Mouse (Mus musculus): ENCODE measurements around the gene Hist1h2ae. TPM values are rescaled to one million over a fixed set of nuclear protein-coding genes. Genes with fewer than 3 reads are reported as not detected.
A peak's percentile ranks its signal among the peaks of the same experiment; 100 is the strongest.
"Not testable (repeated sequence)": the region's sequence is repeated elsewhere in the genome, so short reads cannot be mapped to it uniquely, and the experiment has no call there.

The Hist1h2ae gene
- polyA plus RNA-seq, 1 experiment from 2014 or later = 109 TPM

DNA sequence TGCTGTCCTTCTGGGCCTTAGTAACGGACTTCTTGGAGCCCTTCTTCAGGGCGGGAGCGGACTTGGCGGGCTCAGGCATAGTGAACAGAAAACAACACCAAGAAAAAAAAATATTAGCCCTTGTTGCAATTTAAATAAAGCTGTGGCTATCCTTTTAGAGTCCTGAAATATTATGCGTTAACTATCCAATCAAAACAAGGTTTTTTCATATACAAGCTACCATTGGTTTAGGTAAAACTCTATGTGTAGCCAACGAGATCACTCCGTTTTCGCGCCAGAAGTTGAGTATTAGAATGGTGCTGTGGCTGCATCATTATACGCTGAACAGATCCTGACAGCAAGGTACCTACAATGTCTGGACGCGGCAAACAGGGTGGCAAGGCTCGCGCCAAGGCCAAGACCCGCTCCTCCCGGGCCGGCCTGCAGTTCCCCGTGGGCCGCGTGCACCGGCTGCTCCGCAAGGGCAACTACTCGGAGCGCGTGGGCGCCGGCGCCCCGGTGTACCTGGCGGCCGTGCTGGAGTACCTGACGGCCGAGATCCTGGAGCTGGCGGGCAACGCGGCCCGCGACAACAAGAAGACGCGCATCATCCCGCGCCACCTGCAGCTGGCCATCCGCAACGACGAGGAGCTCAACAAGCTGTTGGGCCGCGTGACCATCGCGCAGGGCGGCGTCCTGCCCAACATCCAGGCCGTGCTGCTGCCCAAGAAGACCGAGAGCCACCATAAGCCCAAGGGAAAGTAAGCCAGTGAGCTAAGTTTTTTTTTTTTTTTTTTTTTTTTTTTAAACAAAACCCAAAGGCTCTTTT is 37.3 kb downstream of the Hist1h2ae start, which contains the start of gene Hist1h2af:
Gene Hist1h2af, plus strand, starts transcription at position 347 of the 808 bp plus-strand sequence.
- H3K36me3 ChIP-seq; H3K9me3 ChIP-seq (replicated peaks); H3K27me3 ChIP-seq (replicated peaks): not testable (repeated sequence)
- Histone ChIP-seq H3K4me2 (peak within 1 kb of the TSS; percentile 76), H3K27ac (peak within 1 kb of the TSS; percentile 100), H3K4me1 (peaks cover 50% of the 10 kb centered on the region), H3K9ac (peak within 1 kb of the TSS; percentile 86), H3K4me3 (peak within 1 kb of the TSS; percentile 65)
- peak; percentile 58 for ATAC-seq
- WGBS (ENCODE audit: insufficient replicate concordance) = under 1% methylated on average over 29 of the region's 53 CpGs

DNA sequence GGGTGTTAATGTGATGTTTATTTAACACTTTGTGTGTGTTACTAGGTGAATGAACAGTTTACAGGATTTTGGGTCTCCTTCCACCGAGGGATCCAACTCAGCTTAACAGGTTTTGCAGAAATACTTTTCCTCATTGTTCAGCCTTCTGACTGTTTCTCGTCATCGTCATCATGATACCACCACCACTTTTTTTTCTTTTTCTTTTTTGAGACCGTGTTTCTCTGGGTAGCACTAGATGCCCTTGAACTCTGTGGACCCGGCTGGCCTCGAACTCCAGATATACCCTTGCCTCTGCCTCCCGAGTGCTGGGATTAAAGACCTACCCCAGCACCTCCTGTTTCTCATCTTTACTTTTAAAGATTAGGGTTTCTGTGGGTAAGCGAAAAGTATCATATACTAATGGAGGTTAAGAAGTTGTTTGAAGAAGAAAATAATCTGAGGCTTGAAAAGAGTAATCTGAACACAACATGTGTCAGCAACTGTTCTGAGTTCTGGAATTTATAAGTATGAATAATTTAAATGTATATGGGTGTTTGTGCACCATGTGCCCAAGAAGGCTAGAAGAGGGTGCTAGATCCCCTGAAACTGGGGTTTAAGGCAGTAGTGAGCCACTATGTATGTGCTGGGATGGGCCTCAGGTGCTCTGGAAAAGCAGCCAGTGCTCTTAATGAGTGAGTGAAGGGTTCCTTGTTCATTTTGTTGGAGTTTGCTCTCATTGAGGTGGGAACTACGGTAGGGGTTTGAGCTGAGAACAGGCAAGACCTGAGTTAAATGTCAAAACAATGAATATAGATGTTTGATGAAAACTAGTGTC is 38.6 kb downstream of the Hist1h2ae start:
- Histone ChIP-seq H3K4me1 (peaks cover 39% of the 10 kb centered on the region), H3K36me3 (no peaks in the 10 kb centered on the region), H3K9ac (peak overlapping the region; percentile 86), H3K4me3 (peak overlapping the region; percentile 65), H3K9me3 (replicated peaks) (no peaks in the 10 kb centered on the region), H3K27me3 (replicated peaks) (no peaks in the 10 kb centered on the region), H3K4me2 (peak overlapping the region; percentile 76), H3K27ac (peak overlapping the region; percentile 100)
- WGBS (ENCODE audit: insufficient replicate concordance) = 14% methylated on average over 9 of the region's 9 CpGs
- ATAC-seq = no peak

GRCm38 (mm10) chr13:23530901-23531875 is 39.8 kb downstream of the Hist1h2ae start, which contains the start of gene Hist1h4h:
Hist1h4h (plus strand) TSS chr13:23531050.
- WGBS (ENCODE audit: insufficient replicate concordance) = under 1% methylated on average over 63 of the region's 70 CpGs

DNA sequence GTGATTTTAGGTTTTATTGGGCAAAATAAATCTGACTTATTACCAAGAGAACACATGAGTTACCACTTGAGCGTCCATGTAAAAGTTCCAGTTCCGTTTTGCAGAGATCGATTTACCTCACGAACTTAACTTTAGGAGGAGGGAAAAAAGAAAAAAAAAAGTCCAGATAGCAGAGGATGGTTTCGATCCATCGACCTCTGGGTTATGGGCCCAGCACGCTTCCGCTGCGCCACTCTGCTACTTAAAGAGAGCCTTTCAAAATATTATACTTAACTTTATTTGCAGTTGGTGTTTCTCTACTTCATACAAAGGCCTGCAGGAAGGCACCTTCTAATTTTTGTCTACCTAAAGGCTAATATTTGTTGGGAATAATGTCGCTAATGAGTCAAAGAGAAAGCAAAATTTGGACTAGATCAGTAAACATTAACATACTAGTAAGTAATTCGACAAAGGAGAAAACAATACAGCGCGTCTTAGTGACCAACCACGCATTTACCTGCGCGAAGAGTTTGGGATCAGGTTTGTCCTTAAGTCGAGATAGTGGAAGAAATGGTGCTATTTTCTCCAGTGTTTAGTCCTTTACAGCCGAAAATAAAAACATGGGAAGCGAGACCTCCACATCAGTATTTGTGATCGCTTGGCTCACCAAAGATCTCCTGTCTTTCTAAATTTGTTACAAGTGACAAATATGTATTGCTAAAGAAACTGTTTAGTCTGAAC is 40.7 kb downstream of the Hist1h2ae start:
- ATAC-seq = no peak
- under 1% methylated on average over 20 of the region's 20 CpGs for WGBS (ENCODE audit: insufficient replicate concordance)
- Histone ChIP-seq H3K27me3 (replicated peaks) (no peaks in the 10 kb centered on the region), H3K27ac (peak overlapping the region; percentile 100), H3K4me1 (peaks cover 43% of the 10 kb centered on the region), H3K4me2 (peak overlapping the region; percentile 76), H3K9ac (peak overlapping the region; percentile 86), H3K9me3 (replicated peaks) (no peaks in the 10 kb centered on the region), H3K36me3 (no peaks in the 10 kb centered on the region), H3K4me3 (peak overlapping the region; percentile 65)

More at GRCm38 (mm10) chr13:23530901-23531875, 39.8 kb downstream of the Hist1h2ae start, which contains the start of gene Hist1h4h:
- Histone ChIP-seq H3K27me3 (replicated peaks) (no peaks in the 10 kb centered on the region), H3K9me3 (replicated peaks) (no peaks in the 10 kb centered on the region), H3K27ac (peak within 1 kb of the TSS; percentile 100), H3K4me1 (peaks cover 36% of the 10 kb centered on the region), H3K9ac (peak within 1 kb of the TSS; percentile 86), H3K36me3 (no peaks in the 10 kb centered on the region), H3K4me2 (peak within 1 kb of the TSS; percentile 76), H3K4me3 (peak within 1 kb of the TSS; percentile 65)
- ATAC-seq = peak; percentile 69

GRCm38 (mm10) chr13:23529480-23530165 is 41.4 kb downstream of the Hist1h2ae start:
- H3K4me1 ChIP-seq = peaks cover 50% of the 10 kb centered on the region
- H3K27ac ChIP-seq = peak overlapping the region; percentile 100
- H3K9ac ChIP-seq = peak overlapping the region; percentile 86

DNA sequence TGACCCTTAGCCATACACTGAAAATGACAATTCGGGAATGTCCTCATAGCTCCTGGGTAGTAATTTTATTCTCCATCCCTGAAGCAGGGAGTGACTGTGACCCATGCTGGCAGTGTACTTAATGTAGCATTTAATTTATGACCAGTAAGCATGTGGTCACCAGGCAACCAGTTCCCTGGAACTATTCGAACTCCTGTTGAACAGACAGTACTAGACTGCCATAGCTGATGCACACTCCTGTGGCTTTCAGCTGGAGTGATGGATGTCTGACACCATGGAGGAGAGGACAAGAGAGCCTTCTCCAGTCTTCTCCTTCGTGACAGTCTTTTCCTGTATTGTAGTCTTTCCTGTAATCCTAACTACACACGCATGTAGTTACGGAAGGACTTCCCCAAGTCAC is 42.0 kb downstream of the Hist1h2ae start:
- H3K27ac ChIP-seq = no peak overlapping the region
- no peaks in the 10 kb centered on the region for H3K9me3 ChIP-seq (replicated peaks)
- WGBS (ENCODE audit: insufficient replicate concordance) = 79% methylated on average over 5 of the region's 5 CpGs
- peaks cover 54% of the 10 kb centered on the region for H3K4me1 ChIP-seq
- no peak overlapping the region for H3K4me3 ChIP-seq
- ATAC-seq = no peak
- no peaks in the 10 kb centered on the region for H3K36me3 ChIP-seq
- H3K9ac ChIP-seq = no peak overlapping the region; the same call in 1 of the 2 replicates
- H3K27me3 ChIP-seq (replicated peaks) = no peaks in the 10 kb centered on the region
- 0 out of 2 replicates have a peak overlapping the region, but pooled peaks have one; percentile 26 for H3K4me2 ChIP-seq

More at GRCm38 (mm10) chr13:23529480-23530165, 41.4 kb downstream of the Hist1h2ae start:
- no peaks in the 10 kb centered on the region for H3K9me3 ChIP-seq (replicated peaks)
- no peak for ATAC-seq
- peak overlapping the region; percentile 76 for H3K4me2 ChIP-seq
- no peaks in the 10 kb centered on the region for H3K27me3 ChIP-seq (replicated peaks)
- 22% methylated on average over 2 of the region's 2 CpGs for WGBS (ENCODE audit: insufficient replicate concordance)
- peak overlapping the region; percentile 65 for H3K4me3 ChIP-seq
- no peaks in the 10 kb centered on the region for H3K36me3 ChIP-seq

DNA sequence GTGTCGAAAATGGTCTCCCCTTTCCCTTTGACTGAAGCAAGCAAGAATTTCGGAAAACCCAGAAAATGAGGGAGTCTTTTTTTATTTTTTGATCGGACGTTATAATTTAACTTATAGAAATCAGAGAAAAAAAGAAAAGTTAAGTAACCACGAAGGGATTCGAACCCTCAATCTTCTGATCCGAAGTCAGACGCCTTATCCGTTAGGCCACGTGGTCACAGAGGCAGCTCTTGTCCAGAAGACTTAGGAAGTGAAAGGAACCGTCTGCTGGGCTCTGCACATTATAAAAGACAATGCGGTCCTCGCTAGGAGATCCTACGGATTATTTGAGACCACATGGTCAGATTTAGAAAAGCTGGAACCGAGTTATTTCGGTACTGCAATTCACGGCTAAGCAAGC is 44.7 kb downstream of the Hist1h2ae start:
- H3K9me3 ChIP-seq (replicated peaks) = no peaks in the 10 kb centered on the region
- 0% methylated on average over 17 of the region's 17 CpGs for WGBS (ENCODE audit: insufficient replicate concordance)
- peaks cover 50% of the 10 kb centered on the region for H3K4me1 ChIP-seq
- H3K27me3 ChIP-seq (replicated peaks) = no peaks in the 10 kb centered on the region
- H3K9ac ChIP-seq = peak overlapping the region; percentile 67
- peak overlapping the region; percentile 73 for H3K4me2 ChIP-seq
- no peak for ATAC-seq
- peak overlapping the region; percentile 64; the same call in 1 of the 2 replicates for H3K27ac ChIP-seq
- H3K4me3 ChIP-seq = peak overlapping the region; percentile 57
- H3K36me3 ChIP-seq = no peaks in the 10 kb centered on the region

GRCm38 (mm10) chr13:23525901-23526300 is 45.1 kb downstream of the Hist1h2ae start:
- peak overlapping the region; percentile 57 for H3K4me3 ChIP-seq
- no peak for ATAC-seq
- peak overlapping the region; percentile 23; the same call in 1 of the 2 replicates for H3K27ac ChIP-seq
- H3K4me1 ChIP-seq = peaks cover 54% of the 10 kb centered on the region
- no peaks in the 10 kb centered on the region for H3K9me3 ChIP-seq (replicated peaks)
- H3K9ac ChIP-seq = peak overlapping the region; percentile 67
- WGBS (ENCODE audit: insufficient replicate concordance) = 1% methylated on average over 10 of the region's 10 CpGs
- no peaks in the 10 kb centered on the region for H3K36me3 ChIP-seq
- H3K4me2 ChIP-seq = peak overlapping the region; percentile 73
- H3K27me3 ChIP-seq (replicated peaks) = no peaks in the 10 kb centered on the region

DNA sequence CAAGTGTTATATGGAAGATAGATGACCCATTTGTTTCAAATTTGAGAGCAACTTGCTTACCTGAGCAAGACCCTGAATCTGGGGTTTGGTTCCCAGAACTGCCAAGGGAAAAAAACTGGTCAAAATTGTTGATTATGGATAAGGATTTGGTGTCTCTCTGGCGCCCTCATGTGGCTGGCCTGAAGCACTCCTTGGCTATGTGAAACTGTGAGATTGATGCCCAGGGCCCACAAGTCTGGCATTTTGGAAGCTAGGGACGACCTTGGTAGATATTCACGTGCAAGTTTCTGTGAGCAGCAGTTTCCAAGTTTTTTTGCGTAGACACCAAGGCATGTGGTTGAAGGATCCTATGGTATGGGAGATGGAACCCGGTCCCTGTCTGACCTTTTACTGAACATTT is 46.4 kb downstream of the Hist1h2ae start:
- Histone ChIP-seq H3K9ac (no peak overlapping the region), H3K4me1 (peaks cover 63% of the 10 kb centered on the region), H3K27ac (0 out of 2 replicates have a peak overlapping the region, but pooled peaks have one; percentile 6), H3K4me3 (no peak overlapping the region), H3K4me2 (peak overlapping the region; percentile 73), H3K9me3 (replicated peaks) (no peaks in the 10 kb centered on the region), H3K36me3 (no peaks in the 10 kb centered on the region), H3K27me3 (replicated peaks) (no peaks in the 10 kb centered on the region)
- WGBS (ENCODE audit: insufficient replicate concordance) = 7% methylated on average over 5 of the region's 5 CpGs
- ATAC-seq = peak; percentile 30; the same call in 1 of the 2 replicates

DNA sequence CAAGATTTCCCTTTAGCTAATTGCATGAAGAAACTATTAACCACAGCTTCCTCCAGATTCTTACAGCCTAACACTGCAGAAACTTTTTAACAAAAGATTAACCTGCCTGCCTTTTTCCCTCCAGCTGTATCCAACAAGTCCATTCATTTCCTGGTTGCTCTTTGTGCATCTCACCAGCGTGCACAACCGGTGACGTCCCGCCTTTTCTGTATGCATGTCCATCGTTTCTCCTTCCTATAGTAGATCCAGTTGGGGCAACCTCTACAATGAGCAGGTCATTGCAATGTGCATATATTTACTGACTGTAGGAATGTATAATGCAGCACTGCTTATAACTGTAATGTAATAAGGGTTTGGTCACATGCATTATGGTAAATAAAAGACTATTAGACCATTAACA is 47.0 kb downstream of the Hist1h2ae start:
- no peak overlapping the region for H3K9ac ChIP-seq
- no peak overlapping the region for H3K4me3 ChIP-seq
- 29% methylated on average over 5 of the region's 5 CpGs for WGBS (ENCODE audit: insufficient replicate concordance)
- no peaks in the 10 kb centered on the region for H3K36me3 ChIP-seq
- H3K27me3 ChIP-seq (replicated peaks) = no peaks in the 10 kb centered on the region
- no peaks in the 10 kb centered on the region for H3K9me3 ChIP-seq (replicated peaks)
- no peak overlapping the region for H3K27ac ChIP-seq
- H3K4me2 ChIP-seq = no peak overlapping the region
- H3K4me1 ChIP-seq = peaks cover 63% of the 10 kb centered on the region
- no peak for ATAC-seq
